Mouse (Mus musculus) liver, embryonic 14.5 days (tissue): Measurements from ENCODE around the gene Kifap3. TPM values are rescaled to one million over a fixed set of nuclear protein-coding genes. Genes with fewer than 3 reads are reported as not detected.
"Not testable (repeated sequence)": the region's sequence is repeated elsewhere in the genome, so short reads cannot be mapped to it uniquely, and the experiment has no call there.

Experiments
- ATAC-seq: fragments of 200-750 bp; cut with Nextera tagmentation; 2 replicates; pipeline ENCODE4 v1.8.0; 2017; ENCODE audit warnings: moderate number of reproducible peaks, mild to moderate bottlenecking, moderate library complexity; ENCODE audit not compliant: insufficient read depth
- DNase-seq, 3 experiments: peaks; one replicate each; pipeline ENCODE4 v3.0.0-alpha.2; 2012 to 2013; ENCODE audit warnings: low read depth in 3 of 3, low spot score in 3 of 3
- H3K27ac ChIP-seq: fragments of 300-500 bp; sonication (generic); 2 replicates; pipeline ENCODE4 v1.5.1; 2014; ENCODE audit warnings: moderate library complexity, mild to moderate bottlenecking, control low read depth, inconsistent platforms
- H3K27me3 ChIP-seq: fragments of 300-500 bp; sonication (generic); 2 replicates; pipeline ENCODE4 v1.6.1; 2014; ENCODE audit warnings: mild to moderate bottlenecking, low read length, moderate library complexity; ENCODE audit not compliant: control insufficient read depth, insufficient read depth
- H3K36me3 ChIP-seq: fragments of 300-500 bp; sonication (generic); replicated peaks from 2 replicates; pipeline ENCODE4 v1.6.1; 2014; ENCODE audit warnings: low read depth; ENCODE audit not compliant: control insufficient read depth, insufficient read depth
- H3K4me1 ChIP-seq, 2 experiments: fragments of 200-500 bp in 1 of 2; fragments of 300-500 bp in 1 of 2; sonication (generic) in 1 of 2; replicated peaks; 2 replicates each; pipeline ENCODE4 v1.6.1; 2012 to 2014; ENCODE audit warnings: antibody characterized with exemption in 1 of 2, inconsistent platforms in 1 of 2, low read length in 1 of 2; ENCODE audit not compliant: control insufficient read depth in 2 of 2, insufficient read depth in 2 of 2
- H3K4me2 ChIP-seq: fragments of 300-500 bp; sonication (generic); 2 replicates; pipeline ENCODE4 v1.6.1; 2014; ENCODE audit warnings: low read depth, mild to moderate bottlenecking, control low read depth, moderate library complexity
- H3K4me3 ChIP-seq, 2 experiments: fragments of 200-500 bp in 1 of 2; fragments of 300-500 bp in 1 of 2; sonication (generic) in 1 of 2; 2 replicates each; pipeline ENCODE4 v1.5.1; 2012 to 2014; ENCODE audit warnings: low read depth in 2 of 2, low read length in 2 of 2, mild to moderate bottlenecking in 2 of 2, control low read depth in 1 of 2, inconsistent platforms in 1 of 2, moderate library complexity in 1 of 2; ENCODE audit not compliant: insufficient read depth in 1 of 2
- H3K9ac ChIP-seq: fragments of 300-500 bp; sonication (generic); replicated peaks from 2 replicates; pipeline ENCODE4 v1.6.1; 2014; ENCODE audit warnings: mild to moderate bottlenecking, control low read depth, moderate library complexity
- H3K9me3 ChIP-seq: fragments of 300-500 bp; sonication (generic); 2 replicates; pipeline ENCODE4 v1.6.1; 2016; ENCODE audit warnings: low read length, mixed read lengths; ENCODE audit not compliant: control insufficient read depth
- CTCF ChIP-seq: IDR thresholded peaks from 2 replicates; pipeline ENCODE4 v1.5.1; 2016; ENCODE audit warnings: antibody characterized with exemption, low read depth, control low read depth
- EP300 ChIP-seq: IDR thresholded peaks from 2 replicates; pipeline ENCODE4 v1.6.1; 2016; ENCODE audit warnings: antibody characterized with exemption, low read depth
- WGBS: fragments of 180-500 bp; shearing (Covaris S2); extraction: QIAGEN DNeasy Blood & Tissue Kit; methylation state at CpG from one replicate; pipeline ENCODE4 v1.1.7; 2014; ENCODE audit not compliant: insufficient replicate concordance; 5-methylcytosine and 5-hydroxymethylcytosine counted together
- polyA plus RNA-seq, 2 experiments: library from polyadenylated mRNA; depleted of rRNA in 1 of 2; stranded (reverse) in 1 of 2; unstranded in 1 of 2; fragments of >200 nt; fragmentation: Nextera tagmentation in 1 of 2; extraction: Ambion mirVana in 1 of 2; gene quantifications; 2 replicates each; pipeline versions ENCODE4 v1.2.1 to v1.2.3; 2012 to 2014

Gene Kifap3
- polyA plus RNA-seq, 2 experiments: 1.3 to 2.3 TPM

GRCm38 (mm10) chr1:163757462-163758207 is 21.7 kb upstream of the Kifap3 start:
- Histone ChIP-seq H3K4me1 (no peaks in the 10 kb centered on the region), H3K4me2 (no peak overlapping the region), H3K9ac (no peak overlapping the region), H3K27me3 (no peaks in the 10 kb centered on the region), H3K27ac (no peak overlapping the region), H3K36me3 (no peaks in the 10 kb centered on the region), H3K9me3 (no peaks in the 10 kb centered on the region), H3K4me3 (no peak overlapping the region)
- DNase-seq (no peak), ATAC-seq (no peak)
- WGBS: 63% methylated on average over 10 of the region's 10 CpGs
- no peak for TF ChIP-seq EP300
- no peak for TF ChIP-seq CTCF

- ATAC-seq, H3K4me3 ChIP-seq, DNase-seq, H3K9ac ChIP-seq, H3K36me3 ChIP-seq, H3K4me2 ChIP-seq, H3K27me3 ChIP-seq, H3K9me3 ChIP-seq, H3K27ac ChIP-seq, H3K4me1 ChIP-seq: not testable (repeated sequence)
- 78% methylated on average over 7 of the region's 11 CpGs for WGBS
Observed at GRCm38 (mm10) chr1:163783577-163783976, 4.2 kb downstream of the Kifap3 start.

- Histone ChIP-seq H3K9ac (no peak overlapping the region), H3K36me3 (no peaks in the 10 kb centered on the region), H3K4me3 (no peak overlapping the region), H3K27me3 (no peaks in the 10 kb centered on the region), H3K27ac (no peak overlapping the region), H3K4me2 (no peak overlapping the region), H3K9me3 (no peaks in the 10 kb centered on the region), H3K4me1 (no peaks in the 10 kb centered on the region)
- no peak for TF ChIP-seq EP300
- TF ChIP-seq CTCF: no peak
- 62% methylated on average over 4 of the region's 4 CpGs for WGBS
- ATAC-seq: no peak
- no peak for DNase-seq
Observed at GRCm38 (mm10) chr1:163821365-163821764, 42.0 kb downstream of the Kifap3 start.

- ATAC-seq: no peak
- no peak overlapping the region for H3K9ac ChIP-seq
- H3K27ac ChIP-seq: no peak overlapping the region
- H3K36me3 ChIP-seq: no peaks in the 10 kb centered on the region
- no peak overlapping the region for H3K4me3 ChIP-seq
- H3K9me3 ChIP-seq: no peaks in the 10 kb centered on the region
- no peak overlapping the region for H3K4me2 ChIP-seq
- no peak for DNase-seq
- H3K4me1 ChIP-seq: no peaks in the 10 kb centered on the region
- H3K27me3 ChIP-seq: no peaks in the 10 kb centered on the region
- TF ChIP-seq CTCF (no peak), EP300 (no peak)
Observed at GRCm38 (mm10) chr1:163829482-163829881, 50.1 kb downstream of the Kifap3 start.

- Histone ChIP-seq H3K4me1 (peaks cover 0 to 5% of the 10 kb centered on the region in 2 experiments; a peak in 1 of 4 replicates), H3K36me3 (no peaks in the 10 kb centered on the region), H3K27ac (no peak overlapping the region), H3K9me3 (no peaks in the 10 kb centered on the region), H3K27me3 (no peaks in the 10 kb centered on the region), H3K4me3 (no peak overlapping the region), H3K9ac (no peak overlapping the region), H3K4me2 (no peak overlapping the region)
- no peak for ATAC-seq
- DNase-seq: no peak
- WGBS: 48% methylated on average over 1 of the region's 1 CpGs
- no peak for TF ChIP-seq EP300
- TF ChIP-seq CTCF: peak; percentile 25; the same call in 1 of the 2 replicates
Observed at GRCm38 (mm10) chr1:163834066-163834465, 54.7 kb downstream of the Kifap3 start.
